Mouse (Mus musculus) G1E (cell line): ENCODE measurements at regions not wholly inside any gene's neighbourhood (a gene's known extent, or its start where the extent isn't known, plus 50 kb on each side); places are given as distances from the start of the nearest gene placed in this dataset.

ENCODE experiments used
- CTCF ChIP-seq: IDR thresholded peaks from 2 replicates; pipeline ENCODE4 v1.5.1; 2012; ENCODE audit warnings: low read depth, low read length, inconsistent platforms, mixed read lengths
- GATA1 ChIP-seq: IDR thresholded peaks from 2 replicates; pipeline ENCODE4 v1.6.1; 2012; ENCODE audit warnings: borderline replicate concordance, low read length, inconsistent platforms, mixed read lengths

GRCm38 (mm10) chr13:59248411-59248810 lies 336.6 kb downstream of the Agtpbp1 start:
- TF ChIP-seq CTCF (no peak), GATA1 (no peak)
